Mouse (Mus musculus): ENCODE data around the gene Pnp. TPM values are rescaled to one million over a fixed set of nuclear protein-coding genes. Genes with fewer than 3 reads are reported as not detected.

The Pnp gene
- polyA plus RNA-seq, 1 experiment from 2014 or later: 73.6 TPM

DNA sequence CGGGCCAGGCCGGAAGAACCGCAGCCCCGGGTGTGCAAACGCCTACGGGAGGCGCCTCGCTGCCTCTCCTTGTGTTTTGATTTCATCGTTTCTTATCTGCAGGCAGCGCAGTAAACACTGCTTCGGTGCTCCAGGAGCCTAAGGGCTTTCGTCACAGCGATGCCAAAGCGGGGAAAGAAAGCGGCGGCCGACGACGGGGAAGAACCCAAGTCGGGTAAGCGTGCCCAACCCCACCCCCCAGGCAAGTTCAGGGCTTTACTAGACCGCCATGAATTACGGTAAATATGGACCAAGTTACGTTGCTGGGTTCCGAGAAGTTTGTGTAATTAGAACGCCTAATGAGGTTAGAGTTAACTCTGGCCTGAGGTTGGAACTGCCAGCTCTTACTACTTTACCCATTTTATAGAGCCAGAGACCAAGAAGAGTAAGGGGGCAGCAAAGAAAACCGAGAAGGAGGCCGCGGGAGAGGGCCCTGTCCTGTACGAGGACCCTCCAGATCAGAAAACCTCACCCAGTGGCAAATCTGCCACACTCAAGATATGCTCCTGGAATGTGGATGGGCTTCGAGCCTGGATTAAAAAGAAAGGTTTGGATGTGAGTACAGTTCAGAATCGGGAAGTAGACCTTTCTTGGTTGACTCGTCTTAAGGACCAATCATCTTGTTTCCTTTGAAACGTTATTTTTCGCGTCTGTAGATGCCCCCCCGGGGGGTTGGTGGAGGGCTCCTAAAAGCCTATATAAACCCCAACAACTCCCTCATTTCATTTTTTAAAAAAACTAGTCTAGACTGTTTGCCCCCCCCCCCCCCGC, 5.6 kb upstream of the Pnp start:
- 3% methylated on average over 38 of the region's 38 CpGs for WGBS
- ATAC-seq (ENCODE audit: low FRiP score): no peak
- Histone ChIP-seq H3K4me1 (ENCODE audit: control insufficient read depth, insufficient read depth, low read length) (peaks cover 20% of the 10 kb centered on the region), H3K9ac (ENCODE audit: low read length) (peak overlapping the region; percentile 95), H3K4me2 (peak overlapping the region; percentile 73), H3K4me3 (ENCODE audit: low read depth, low read length) (peak overlapping the region; percentile 81), H3K27ac (ENCODE audit: low read depth, low read length) (peak overlapping the region; percentile 81), H3K9me3 (ENCODE audit: control insufficient read depth, low read length) (no peaks in the 10 kb centered on the region), H3K27me3 (ENCODE audit: control insufficient read depth, insufficient read depth, low read length) (no peaks in the 10 kb centered on the region), H3K36me3 (ENCODE audit: control insufficient read depth, insufficient read depth, low read length) (peaks cover 8% of the 10 kb centered on the region; the same call in 1 of the 2 replicates)
- DNase-seq (ENCODE audit: low spot score, missing footprints): no peak

GRCm38 (mm10) chr14:50927366-50927765, 3.5 kb upstream of the Pnp start:
- H3K4me1 ChIP-seq (ENCODE audit: control insufficient read depth, insufficient read depth, low read length): peaks cover 26% of the 10 kb centered on the region
- no peak overlapping the region for H3K27ac ChIP-seq (ENCODE audit: low read depth, low read length)
- DNase-seq (ENCODE audit: low spot score, missing footprints): no peak
- ATAC-seq (ENCODE audit: low FRiP score): no peak
- H3K9me3 ChIP-seq (ENCODE audit: control insufficient read depth, low read length): no peaks in the 10 kb centered on the region
- H3K9ac ChIP-seq (ENCODE audit: low read length): no peak overlapping the region
- H3K4me2 ChIP-seq: no peak overlapping the region
- 76% methylated on average over 3 of the region's 3 CpGs for WGBS
- peaks cover 8% of the 10 kb centered on the region; the same call in 1 of the 2 replicates for H3K36me3 ChIP-seq (ENCODE audit: control insufficient read depth, insufficient read depth, low read length)
- H3K27me3 ChIP-seq (ENCODE audit: control insufficient read depth, insufficient read depth, low read length): no peaks in the 10 kb centered on the region
- no peak overlapping the region for H3K4me3 ChIP-seq (ENCODE audit: low read depth, low read length)

GRCm38 (mm10) chr14:50929951-50930350, 931 bp upstream of the Pnp start:
- ATAC-seq (ENCODE audit: low FRiP score) (no peak), DNase-seq (ENCODE audit: low spot score, missing footprints) (no peak)
- H3K4me3 ChIP-seq (ENCODE audit: low read depth, low read length): peak overlapping the region; percentile 95
- H3K9me3 ChIP-seq (ENCODE audit: control insufficient read depth, low read length): no peaks in the 10 kb centered on the region
- 27% methylated on average over 10 of the region's 10 CpGs for WGBS
- H3K36me3 ChIP-seq (ENCODE audit: control insufficient read depth, insufficient read depth, low read length): peaks cover 8% of the 10 kb centered on the region; the same call in 1 of the 2 replicates
- H3K27me3 ChIP-seq (ENCODE audit: control insufficient read depth, insufficient read depth, low read length): no peaks in the 10 kb centered on the region
- H3K27ac ChIP-seq (ENCODE audit: low read depth, low read length): no peak overlapping the region; the same call in 1 of the 2 replicates
- H3K4me2 ChIP-seq: peak overlapping the region; percentile 90
- H3K9ac ChIP-seq (ENCODE audit: low read length): peak overlapping the region; percentile 95
- peaks cover 20% of the 10 kb centered on the region for H3K4me1 ChIP-seq (ENCODE audit: control insufficient read depth, insufficient read depth, low read length)

GRCm38 (mm10) chr14:50930377-50930753, 517 bp upstream of the Pnp start:
- Histone ChIP-seq H3K9me3 (ENCODE audit: control insufficient read depth, low read length) (no peaks in the 10 kb centered on the region), H3K27me3 (ENCODE audit: control insufficient read depth, insufficient read depth, low read length) (no peaks in the 10 kb centered on the region), H3K4me2 (peak overlapping the region; percentile 90), H3K9ac (ENCODE audit: low read length) (peak overlapping the region; percentile 95), H3K36me3 (ENCODE audit: control insufficient read depth, insufficient read depth, low read length) (peaks cover 8% of the 10 kb centered on the region; the same call in 1 of the 2 replicates), H3K4me3 (ENCODE audit: low read depth, low read length) (peak overlapping the region; percentile 95), H3K27ac (ENCODE audit: low read depth, low read length) (peak overlapping the region; percentile 57), H3K4me1 (ENCODE audit: control insufficient read depth, insufficient read depth, low read length) (peaks cover 20% of the 10 kb centered on the region)
- peak; percentile 53 for ATAC-seq (ENCODE audit: low FRiP score)
- WGBS: under 1% methylated on average over 37 of the region's 38 CpGs
- DNase-seq (ENCODE audit: low spot score, missing footprints): no peak

GRCm38 (mm10) chr14:50931493-50932020, 675 bp downstream of the Pnp start:
- WGBS: 11% methylated on average over 12 of the region's 12 CpGs
- no peak for ATAC-seq (ENCODE audit: low FRiP score)

GRCm38 (mm10) chr14:50936649-50937048, 5.8 kb downstream of the Pnp start:
- Histone ChIP-seq H3K9me3 (ENCODE audit: control insufficient read depth, low read length) (no peaks in the 10 kb centered on the region), H3K4me1 (ENCODE audit: control insufficient read depth, insufficient read depth, low read length) (peaks cover 3% of the 10 kb centered on the region), H3K4me2 (no peak overlapping the region), H3K36me3 (ENCODE audit: control insufficient read depth, insufficient read depth, low read length) (no peaks in the 10 kb centered on the region), H3K27me3 (ENCODE audit: control insufficient read depth, insufficient read depth, low read length) (no peaks in the 10 kb centered on the region), H3K4me3 (ENCODE audit: low read depth, low read length) (no peak overlapping the region), H3K9ac (ENCODE audit: low read length) (no peak overlapping the region), H3K27ac (ENCODE audit: low read depth, low read length) (no peak overlapping the region)
- DNase-seq (ENCODE audit: low spot score, missing footprints): no peak
- ATAC-seq (ENCODE audit: low FRiP score): no peak
- WGBS: 44% methylated on average over 1 of the region's 1 CpGs

More at GRCm38 (mm10) chr14:50931493-50932020, 675 bp downstream of the Pnp start:
- peak overlapping the region; percentile 90 for H3K4me2 ChIP-seq
- no peaks in the 10 kb centered on the region for H3K9me3 ChIP-seq (ENCODE audit: control insufficient read depth, low read length)
- peak overlapping the region; percentile 95 for H3K4me3 ChIP-seq (ENCODE audit: low read depth, low read length)
- no peak for DNase-seq (ENCODE audit: low spot score, missing footprints)
- peaks cover 13% of the 10 kb centered on the region for H3K4me1 ChIP-seq (ENCODE audit: control insufficient read depth, insufficient read depth, low read length)
- H3K36me3 ChIP-seq (ENCODE audit: control insufficient read depth, insufficient read depth, low read length): peaks cover 8% of the 10 kb centered on the region; the same call in 1 of the 2 replicates
- peak overlapping the region; percentile 78 for H3K27ac ChIP-seq (ENCODE audit: low read depth, low read length)
- H3K27me3 ChIP-seq (ENCODE audit: control insufficient read depth, insufficient read depth, low read length): no peaks in the 10 kb centered on the region
- peak overlapping the region; percentile 68 for H3K9ac ChIP-seq (ENCODE audit: low read length)

DNA sequence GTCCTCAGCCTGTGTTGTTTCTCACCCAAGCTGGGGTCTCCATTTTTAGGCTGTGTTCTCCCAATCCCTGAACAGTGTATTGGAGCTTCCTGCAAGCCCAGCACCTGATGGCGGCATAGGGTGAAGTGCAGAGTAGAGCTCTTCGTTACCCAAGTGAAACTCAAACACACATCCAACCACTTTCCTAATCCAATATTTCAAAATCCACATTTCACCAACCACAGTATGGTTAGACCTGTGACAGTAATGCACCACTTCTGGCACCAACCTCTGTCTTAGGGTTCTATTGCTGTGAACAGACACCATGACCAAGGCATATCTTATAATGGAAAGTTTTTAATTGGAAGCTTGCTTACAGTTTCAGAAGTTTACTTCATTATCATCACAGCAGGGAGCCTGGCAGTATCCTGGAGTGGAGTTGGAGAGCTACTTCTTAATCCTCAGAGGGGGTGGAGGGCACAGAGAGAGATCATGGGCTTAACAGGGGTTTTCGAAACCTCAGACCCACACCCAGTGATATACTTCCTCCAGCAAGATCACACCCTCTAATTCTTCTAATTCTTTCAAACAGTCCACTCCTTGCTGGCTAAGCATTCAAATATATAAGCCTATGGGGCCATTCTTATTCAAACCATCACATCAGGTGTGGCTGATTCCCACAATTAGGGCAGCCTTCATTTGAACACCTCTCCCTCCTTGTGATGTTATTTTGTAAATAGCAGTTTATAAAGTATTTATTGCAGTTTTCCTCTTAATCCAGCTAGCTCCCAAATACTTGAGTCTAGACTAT, 7.4 kb downstream of the Pnp start:
- 86% methylated on average over 3 of the region's 3 CpGs for WGBS
- no peaks in the 10 kb centered on the region for H3K9me3 ChIP-seq (ENCODE audit: control insufficient read depth, low read length)
- H3K27ac ChIP-seq (ENCODE audit: low read depth, low read length): no peak overlapping the region
- H3K4me3 ChIP-seq (ENCODE audit: low read depth, low read length): no peak overlapping the region
- H3K4me2 ChIP-seq: no peak overlapping the region
- DNase-seq (ENCODE audit: low spot score, missing footprints): no peak
- ATAC-seq (ENCODE audit: low FRiP score): no peak
- H3K27me3 ChIP-seq (ENCODE audit: control insufficient read depth, insufficient read depth, low read length): no peaks in the 10 kb centered on the region
- no peaks in the 10 kb centered on the region for H3K36me3 ChIP-seq (ENCODE audit: control insufficient read depth, insufficient read depth, low read length)
- H3K9ac ChIP-seq (ENCODE audit: low read length): no peak overlapping the region
- H3K4me1 ChIP-seq (ENCODE audit: control insufficient read depth, insufficient read depth, low read length): no peaks in the 10 kb centered on the region

- Histone ChIP-seq H3K36me3 (ENCODE audit: control insufficient read depth, insufficient read depth, low read length) (no peaks in the 10 kb centered on the region), H3K4me3 (ENCODE audit: low read depth, low read length) (no peak overlapping the region), H3K4me2 (no peak overlapping the region), H3K9ac (ENCODE audit: low read length) (no peak overlapping the region), H3K9me3 (ENCODE audit: control insufficient read depth, low read length) (no peaks in the 10 kb centered on the region), H3K27ac (ENCODE audit: low read depth, low read length) (no peak overlapping the region), H3K4me1 (ENCODE audit: control insufficient read depth, insufficient read depth, low read length) (no peaks in the 10 kb centered on the region), H3K27me3 (ENCODE audit: control insufficient read depth, insufficient read depth, low read length) (no peaks in the 10 kb centered on the region)
- ATAC-seq (ENCODE audit: low FRiP score): no peak
- no peak for DNase-seq (ENCODE audit: low spot score, missing footprints)
- 49% methylated on average over 2 of the region's 2 CpGs for WGBS
Observed at GRCm38 (mm10) chr14:50938940-50939339, 8.1 kb downstream of the Pnp start.

All from midbrain, embryonic 11.5 days (tissue).